Mouse (Mus musculus) MEL (cell line): ENCODE measurements at regions not wholly inside any gene's neighbourhood (a gene's known extent, or its start where the extent isn't known, plus 50 kb on each side); places are given as distances from the start of the nearest gene placed in this dataset.

Source experiments
- DNase-seq: peaks from one replicate; pipeline ENCODE4 v3.0.0; 2011; ENCODE audit warnings: low read depth, low spot score
- H3K27ac ChIP-seq: 2 replicates; pipeline ENCODE4 v1.5.1; 2012; ENCODE audit warnings: low read depth, mild to moderate bottlenecking, control low read depth, low read length, moderate library complexity; ENCODE audit not compliant: control insufficient read depth
- H3K27me3 ChIP-seq, 2 experiments: fragments of 150-350 bp in 1 of 2; sonication (generic) in 1 of 2; 2 replicates each; pipeline ENCODE4 v1.6.1; 2012; ENCODE audit warnings: low read length in 2 of 2, mild to moderate bottlenecking in 2 of 2, improper control_type of control experiment in 1 of 2, moderate library complexity in 1 of 2; ENCODE audit not compliant: insufficient read depth in 2 of 2, control insufficient read depth in 1 of 2
- H3K36me3 ChIP-seq, 2 experiments: 2 replicates each; pipeline ENCODE4 v1.6.1; 2012 to 2014; ENCODE audit warnings: low read length in 2 of 2, improper control_type of control experiment in 1 of 2, inconsistent platforms in 1 of 2, mild to moderate bottlenecking in 1 of 2; ENCODE audit not compliant: insufficient read depth in 2 of 2, control insufficient read depth in 1 of 2
- H3K4me1 ChIP-seq, 2 experiments: fragments of 150-350 bp in 1 of 2; sonication (generic) in 1 of 2; 2 replicates each; pipeline ENCODE4 v1.6.1; 2012; ENCODE audit warnings: low read length in 2 of 2, improper control_type of control experiment in 1 of 2, mild to moderate bottlenecking in 1 of 2; ENCODE audit not compliant: insufficient read depth in 2 of 2, control insufficient read depth in 1 of 2
- H3K4me3 ChIP-seq, 2 experiments: fragments of 150-350 bp in 1 of 2; sonication (generic) in 1 of 2; 2 replicates each; pipeline ENCODE4 v1.5.1; 2012; ENCODE audit warnings: low read depth in 2 of 2, low read length in 2 of 2, mild to moderate bottlenecking in 2 of 2, moderate library complexity in 2 of 2, control low read depth in 1 of 2, improper control_type of control experiment in 1 of 2; ENCODE audit not compliant: control insufficient read depth in 1 of 2, insufficient read depth in 1 of 2
- H3K79me2 ChIP-seq: 2 replicates; pipeline ENCODE4 v1.6.1; 2012; ENCODE audit warnings: mild to moderate bottlenecking, low read length, moderate library complexity; ENCODE audit not compliant: control insufficient read depth, poor library complexity, insufficient read depth
- H3K9ac ChIP-seq: 2 replicates; pipeline ENCODE4 v1.6.1; 2012; ENCODE audit warnings: low read depth, mild to moderate bottlenecking, control low read depth, low read length, moderate library complexity; ENCODE audit not compliant: control insufficient read depth, poor library complexity, severe bottlenecking
- H3K9me3 ChIP-seq: fragments of 150-350 bp; sonication (generic); replicated peaks from 2 replicates; pipeline ENCODE4 v1.6.1; 2012; ENCODE audit warnings: mild to moderate bottlenecking, low read length, improper control_type of control experiment, moderate library complexity; ENCODE audit not compliant: insufficient read depth
- BHLHE40 ChIP-seq: IDR thresholded peaks from 2 replicates; pipeline ENCODE4 v1.6.1; 2012; ENCODE audit warnings: low read depth, mild to moderate bottlenecking, inconsistent platforms, low read length, improper control_type of control experiment, borderline replicate concordance
- CHD1 ChIP-seq: IDR thresholded peaks from 2 replicates; pipeline ENCODE4 v1.6.1; 2012; ENCODE audit warnings: low read depth, mild to moderate bottlenecking, inconsistent platforms, low read length, improper control_type of control experiment
- CHD2 ChIP-seq: IDR thresholded peaks from 2 replicates; pipeline ENCODE4 v1.6.1; 2011; ENCODE audit warnings: low read length, improper control_type of control experiment
- CTCF ChIP-seq, 3 experiments: IDR thresholded peaks in 2 of 3; conservative IDR thresholded peaks in 1 of 3; 2 replicates each; pipeline ENCODE4 v1.5.1; 2011 to 2012; ENCODE audit warnings: low read length in 3 of 3, low read depth in 2 of 3, mild to moderate bottlenecking in 2 of 3, improper control_type of control experiment in 1 of 3, inconsistent platforms in 1 of 3, mixed read lengths in 1 of 3, moderate library complexity in 1 of 3; ENCODE audit not compliant: control insufficient read depth in 1 of 3, insufficient read depth in 1 of 3, poor library complexity in 1 of 3, severe bottlenecking in 1 of 3
- ELF1 ChIP-seq: IDR thresholded peaks from 2 replicates; pipeline ENCODE4 v1.6.1; 2014; ENCODE audit warnings: low read depth, mild to moderate bottlenecking, inconsistent platforms, low read length, improper control_type of control experiment, moderate library complexity
- EP300 ChIP-seq, 2 experiments: IDR thresholded peaks; 2 replicates each; pipeline ENCODE4 v1.6.1; 2011; ENCODE audit warnings: improper control_type of control experiment in 2 of 2, low read length in 2 of 2, low read depth in 1 of 2, mild to moderate bottlenecking in 1 of 2
- ETS1 ChIP-seq: IDR thresholded peaks from 2 replicates; pipeline ENCODE4 v1.6.1; 2012; ENCODE audit warnings: low read depth, mild to moderate bottlenecking, inconsistent platforms, low read length, improper control_type of control experiment, moderate library complexity
- GATA1 ChIP-seq: IDR thresholded peaks from 2 replicates; pipeline ENCODE4 v1.6.1; 2011; ENCODE audit warnings: low read depth, low read length, improper control_type of control experiment
- HCFC1 ChIP-seq: IDR thresholded peaks from 2 replicates; pipeline ENCODE4 v1.6.1; 2012; ENCODE audit warnings: low read depth, mild to moderate bottlenecking, inconsistent platforms, low read length, improper control_type of control experiment, moderate library complexity
- JUND ChIP-seq: IDR thresholded peaks from 2 replicates; pipeline ENCODE4 v1.6.1; 2011; ENCODE audit warnings: low read depth, mild to moderate bottlenecking, improper control_type of control experiment, low read length
- MAX ChIP-seq: IDR thresholded peaks from 2 replicates; pipeline ENCODE4 v1.6.1; 2011; ENCODE audit warnings: low read length, improper control_type of control experiment
- MAZ ChIP-seq: IDR thresholded peaks from 2 replicates; pipeline ENCODE4 v1.6.1; 2012; ENCODE audit warnings: low read depth, mild to moderate bottlenecking, inconsistent platforms, low read length, improper control_type of control experiment
- MEF2A ChIP-seq: IDR thresholded peaks from 2 replicates; pipeline ENCODE4 v1.6.1; 2014; ENCODE audit warnings: low read depth, mild to moderate bottlenecking, inconsistent platforms, low read length, improper control_type of control experiment; ENCODE audit not compliant: poor library complexity, insufficient replicate concordance, severe bottlenecking; ENCODE audit errors: extremely low read depth
- MXI1 ChIP-seq: IDR thresholded peaks from 2 replicates; pipeline ENCODE4 v1.6.1; 2011; ENCODE audit warnings: mild to moderate bottlenecking, low read depth, low read length, improper control_type of control experiment
- MYC ChIP-seq: IDR thresholded peaks from 2 replicates; pipeline ENCODE4 v1.6.1; 2011; ENCODE audit warnings: low read depth, mild to moderate bottlenecking, low read length, improper control_type of control experiment, moderate library complexity
- NELFE ChIP-seq: IDR thresholded peaks from 2 replicates; pipeline ENCODE4 v1.6.1; 2011; ENCODE audit warnings: low read depth, low read length, improper control_type of control experiment
- NRF1 ChIP-seq: IDR thresholded peaks from 2 replicates; pipeline ENCODE4 v1.6.1; 2014; ENCODE audit warnings: low read depth, mild to moderate bottlenecking, inconsistent platforms, low read length, improper control_type of control experiment, moderate library complexity; ENCODE audit not compliant: poor library complexity, insufficient read depth, severe bottlenecking
- POLR2A ChIP-seq, 2 experiments: IDR thresholded peaks; 2 replicates each; pipeline ENCODE4 v1.6.1; 2011 to 2012; ENCODE audit warnings: low read length in 2 of 2, mild to moderate bottlenecking in 2 of 2, control low read depth in 1 of 2, improper control_type of control experiment in 1 of 2, low read depth in 1 of 2, moderate library complexity in 1 of 2; ENCODE audit not compliant: control insufficient read depth in 1 of 2, insufficient read depth in 1 of 2, poor library complexity in 1 of 2
- RAD21 ChIP-seq: IDR thresholded peaks from 2 replicates; pipeline ENCODE4 v1.6.1; 2011; ENCODE audit warnings: mild to moderate bottlenecking, low read depth, low read length, improper control_type of control experiment
- RCOR1 ChIP-seq: IDR thresholded peaks from 2 replicates; pipeline ENCODE4 v1.6.1; 2012; ENCODE audit warnings: low read depth, mild to moderate bottlenecking, inconsistent platforms, low read length, improper control_type of control experiment
- SIN3A ChIP-seq: IDR thresholded peaks from 2 replicates; pipeline ENCODE4 v1.6.1; 2012; ENCODE audit warnings: low read length, improper control_type of control experiment, inconsistent platforms
- SMC3 ChIP-seq: IDR thresholded peaks from 2 replicates; pipeline ENCODE4 v1.6.1; 2011; ENCODE audit warnings: low read depth, low read length, improper control_type of control experiment
- TAL1 ChIP-seq: IDR thresholded peaks from 2 replicates; pipeline ENCODE4 v1.6.1; 2012; ENCODE audit warnings: mild to moderate bottlenecking, inconsistent platforms, low read length, moderate library complexity, mixed read lengths
- TBP ChIP-seq: IDR thresholded peaks from 2 replicates; pipeline ENCODE4 v1.8.0; 2011; ENCODE audit warnings: low read depth, low read length, improper control_type of control experiment
- TCF12 ChIP-seq: IDR thresholded peaks from 2 replicates; pipeline ENCODE4 v1.6.1; 2014; ENCODE audit warnings: low read depth, mild to moderate bottlenecking, inconsistent platforms, low read length, improper control_type of control experiment, moderate library complexity
- UBTF ChIP-seq: IDR thresholded peaks from 2 replicates; pipeline ENCODE4 v1.6.1; 2012; ENCODE audit warnings: low read depth, mild to moderate bottlenecking, inconsistent platforms, low read length, improper control_type of control experiment, moderate library complexity, borderline replicate concordance; ENCODE audit not compliant: insufficient read depth
- USF1 ChIP-seq: IDR thresholded peaks from 2 replicates; pipeline ENCODE4 v1.6.1; 2014; ENCODE audit warnings: low read depth, mild to moderate bottlenecking, inconsistent platforms, low read length, improper control_type of control experiment, moderate library complexity
- USF2 ChIP-seq, 2 experiments: IDR thresholded peaks; 2 replicates each; pipeline ENCODE4 v1.6.1; 2011 to 2012; ENCODE audit warnings: improper control_type of control experiment in 2 of 2, low read length in 2 of 2, borderline replicate concordance in 1 of 2, inconsistent platforms in 1 of 2, low read depth in 1 of 2, mild to moderate bottlenecking in 1 of 2; ENCODE audit not compliant: insufficient read depth in 1 of 2
- ZC3H11A ChIP-seq: IDR thresholded peaks from 2 replicates; pipeline ENCODE4 v1.6.1; 2012; ENCODE audit warnings: low read depth, mild to moderate bottlenecking, inconsistent platforms, low read length, improper control_type of control experiment

DNA sequence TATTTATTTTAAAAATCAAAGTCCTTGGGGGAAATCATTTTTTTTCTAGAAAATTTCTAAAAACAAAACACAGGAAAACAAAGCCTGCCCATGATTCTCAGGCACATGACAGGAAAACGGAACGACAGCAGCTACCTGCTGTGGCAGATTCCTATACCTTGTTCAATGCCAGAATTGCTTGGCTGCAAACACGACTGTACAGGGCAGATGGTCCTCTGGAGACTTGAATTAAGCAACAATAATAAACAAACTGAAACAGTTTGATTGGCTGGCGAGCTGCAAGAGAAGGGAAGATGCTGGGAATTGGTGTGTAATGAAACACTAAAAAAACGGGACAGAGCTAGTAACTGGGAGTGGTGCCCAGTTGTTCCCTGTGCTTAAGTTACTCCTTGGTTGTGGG lies 280.1 kb downstream of the Slc4a3 start:
- no peak for TF ChIP-seq ZC3H11A
- no peak for TF ChIP-seq POLR2A (IDR thresholded peaks at IDR 0.05; ENCODE audit: control insufficient read depth in 1 of 2, insufficient read depth in 1 of 2, low read depth in 1 of 2, low read length in 2 of 2, poor library complexity in 1 of 2)
- TF ChIP-seq CHD2, result no peak
- TF ChIP-seq RCOR1, result no peak
- TF ChIP-seq NELFE, result no peak
- TF ChIP-seq HCFC1, result no peak
- no peak for TF ChIP-seq CHD1
- no peak for TF ChIP-seq SMC3
- TF ChIP-seq ETS1, result no peak
- TF ChIP-seq MYC, result no peak
- TF ChIP-seq MEF2A, result no peak
- TF ChIP-seq JUND, result no peak
- TF ChIP-seq SIN3A, result no peak
- no peak for TF ChIP-seq MAX
- TF ChIP-seq TBP, result no peak
- TF ChIP-seq GATA1, result no peak
- TF ChIP-seq BHLHE40, result no peak
- no peak for TF ChIP-seq USF2 (IDR thresholded peaks at IDR 0.05; ENCODE audit: borderline replicate concordance in 1 of 2, insufficient read depth in 1 of 2, low read depth in 1 of 2, low read length in 2 of 2)
- TF ChIP-seq CTCF (IDR thresholded peaks at IDR 0.05 in 2 of 3, conservative IDR thresholded peaks at IDR 0.05 in 1 of 3; ENCODE audit: control insufficient read depth in 1 of 3, insufficient read depth in 1 of 3, low read depth in 2 of 3, low read length in 3 of 3, poor library complexity in 1 of 3, severe bottlenecking in 1 of 3), result no peak
- no peak for TF ChIP-seq USF1
- no peak for DNase-seq

DNA sequence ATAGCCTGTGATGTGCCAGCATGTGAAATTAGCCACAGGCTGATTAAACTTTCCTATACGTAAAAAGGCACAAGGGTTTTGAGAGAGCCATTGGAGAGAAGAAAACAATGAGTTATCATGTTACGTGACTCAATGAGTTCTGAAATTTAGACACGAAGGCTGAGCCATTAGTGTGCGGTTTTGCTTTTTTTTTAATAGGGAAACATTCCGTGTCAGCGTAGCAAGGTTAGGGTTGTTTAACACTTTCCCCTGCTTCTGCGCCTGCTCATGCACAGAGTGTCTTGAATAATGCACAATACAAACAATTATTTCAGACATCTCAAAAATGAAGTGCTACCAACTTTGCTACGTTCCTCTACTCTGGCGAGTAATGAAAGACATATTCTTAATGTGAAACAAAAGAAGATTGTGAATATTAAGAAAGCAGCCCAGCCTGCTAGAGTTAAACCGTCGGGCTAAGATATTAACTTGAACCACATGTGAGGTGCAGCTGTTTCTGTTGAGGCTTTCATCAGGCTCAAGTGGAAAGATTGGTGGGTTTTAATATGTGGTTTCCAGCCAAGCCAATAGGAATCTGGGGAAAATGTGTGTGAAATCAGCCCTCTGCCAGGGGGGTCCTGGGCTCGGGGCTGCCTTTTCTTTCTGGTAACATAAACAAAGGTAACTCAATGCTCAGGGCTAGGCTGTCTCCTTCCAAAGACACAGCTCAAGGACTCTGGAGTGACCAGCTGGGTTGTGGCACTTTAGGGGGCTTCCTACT lies 287.2 kb downstream of the Slc4a3 start:
- TF ChIP-seq TBP (no peak), BHLHE40 (no peak), MAZ (no peak), TAL1 (no peak), NELFE (no peak), NRF1 (no peak), ETS1 (no peak), RCOR1 (no peak), TCF12 (no peak), CHD1 (no peak), GATA1 (no peak), RAD21 (no peak), MEF2A (no peak), EP300 (IDR thresholded peaks at IDR 0.05; ENCODE audit: low read depth in 1 of 2, low read length in 2 of 2) (no peak), UBTF (no peak), ELF1 (no peak), SMC3 (no peak), USF2 (IDR thresholded peaks at IDR 0.05; ENCODE audit: borderline replicate concordance in 1 of 2, insufficient read depth in 1 of 2, low read depth in 1 of 2, low read length in 2 of 2) (no peak), USF1 (no peak), MXI1 (no peak)
- H3K9me3 ChIP-seq, result no peaks in the 10 kb centered on the region
- H3K4me1 ChIP-seq, result no peaks in the 10 kb centered on the region
- no peaks in the 10 kb centered on the region for H3K36me3 ChIP-seq
- no peak for DNase-seq
- H3K27ac ChIP-seq, result no peak overlapping the region
- no peaks in the 10 kb centered on the region for H3K79me2 ChIP-seq
- no peaks in the 10 kb centered on the region for H3K27me3 ChIP-seq
- no peak overlapping the region for H3K4me3 ChIP-seq
- no peak overlapping the region for H3K9ac ChIP-seq

More for the DNA sequence above, 280.1 kb downstream of the Slc4a3 start:
- Histone ChIP-seq H3K9ac (no peak overlapping the region), H3K79me2 (no peaks in the 10 kb centered on the region), H3K9me3 (no peaks in the 10 kb centered on the region), H3K4me3 (no peak overlapping the region), H3K27ac (no peak overlapping the region), H3K4me1 (no peaks in the 10 kb centered on the region), H3K36me3 (no peaks in the 10 kb centered on the region), H3K27me3 (no peaks in the 10 kb centered on the region)
